Mouse (Mus musculus): ENCODE measurements around the gene Fbxl21. TPM values are rescaled to one million over a fixed set of nuclear protein-coding genes. Genes with fewer than 3 reads are reported as not detected.

Gene Fbxl21
- total RNA-seq (2021), result 1 to 10 TPM; 6.8 to 7.3 TPM
- long read RNA-seq, experiment 1, partial matches to known transcripts, result 0 of 2 reads
- long read RNA-seq, experiment 1, other reads (novel, unspliced or antisense), result 0 of 2 reads
- long read RNA-seq, experiment 2, partial matches to known transcripts, result 2 of 5 reads
- long read RNA-seq, experiment 2, other reads (novel, unspliced or antisense), result 2 of 5 reads

DNA sequence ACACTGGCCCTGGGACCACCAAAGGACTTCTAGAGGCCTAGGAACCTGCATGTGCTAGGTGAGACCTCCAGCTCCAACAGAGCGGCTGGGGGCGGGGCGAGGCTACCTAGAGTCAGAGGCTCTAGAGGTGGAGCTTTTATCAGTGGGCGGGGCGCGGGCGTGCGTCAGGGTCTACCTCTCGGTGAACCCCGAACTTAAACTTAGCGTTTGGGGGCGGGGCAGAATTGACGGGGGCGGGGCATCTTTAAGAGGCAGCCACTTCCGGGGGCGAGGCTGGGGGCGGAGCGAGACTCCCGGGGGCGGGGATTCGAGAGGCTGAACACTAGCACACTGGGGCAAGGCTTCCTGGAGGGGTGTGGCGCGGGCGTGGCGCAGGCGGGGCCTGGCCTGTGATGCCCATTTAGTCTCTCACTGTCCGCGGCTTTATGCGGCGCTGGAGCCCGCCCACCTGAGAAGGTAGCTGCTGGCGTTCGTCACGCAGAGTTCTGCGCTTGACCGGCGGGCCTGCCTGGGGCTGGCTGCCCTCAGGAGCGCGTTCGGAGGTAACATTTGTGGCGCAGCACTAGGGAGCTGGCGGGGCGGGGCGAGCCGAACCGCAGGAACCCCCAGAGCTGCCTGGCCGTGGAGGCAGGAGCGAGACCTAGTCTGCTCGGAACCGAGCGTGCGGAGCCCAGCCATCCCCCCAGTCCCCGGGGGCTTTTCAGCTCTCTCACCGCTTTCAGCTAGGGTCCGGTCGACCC lies at the start of gene Fbxl21:
Fbxl21 (plus strand) TSS at position 392 of the 740 bp plus-strand sequence.
- peak; percentile 88 to 90 for DNase-seq (ENCODE audit: extremely low spot score in 1 of 2, low spot score in 2 of 2)
- no peak for TF ChIP-seq CTCF (IDR thresholded peaks at IDR 0.05)
- Histone ChIP-seq H3K27ac (peak within 1 kb of the TSS; percentile 19; the same call in 1 of the 2 replicates), H3K4me3 (peak within 1 kb of the TSS; percentile 73)
- intact Hi-C loops (cut with DNase I), result no loop called here

DNA sequence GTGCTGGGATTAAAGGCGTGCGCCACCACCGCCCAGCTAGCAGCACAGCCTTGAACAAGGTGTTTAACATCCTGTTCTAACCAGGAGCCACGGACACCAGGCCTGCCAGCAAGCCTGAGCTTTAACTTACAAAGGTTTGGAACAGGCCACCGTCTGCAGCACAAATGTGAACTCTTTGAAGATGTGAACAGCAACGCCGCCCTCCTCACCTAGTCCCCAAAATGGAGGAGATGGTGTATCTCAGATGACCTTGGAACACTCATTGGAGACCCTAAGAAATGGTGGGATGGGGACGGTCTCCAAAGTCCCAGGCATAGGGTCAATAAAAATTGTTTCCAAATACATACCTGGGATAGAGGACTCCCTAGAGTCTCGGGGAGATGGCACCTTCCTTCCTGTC lies 49.6 kb upstream of the Fbxl21 start:
- TF ChIP-seq CTCF (IDR thresholded peaks at IDR 0.05), result no peak
- intact Hi-C loops (cut with DNase I), result no loop called here
- DNase-seq (ENCODE audit: extremely low spot score in 1 of 2, low spot score in 2 of 2), result no peak

DNA sequence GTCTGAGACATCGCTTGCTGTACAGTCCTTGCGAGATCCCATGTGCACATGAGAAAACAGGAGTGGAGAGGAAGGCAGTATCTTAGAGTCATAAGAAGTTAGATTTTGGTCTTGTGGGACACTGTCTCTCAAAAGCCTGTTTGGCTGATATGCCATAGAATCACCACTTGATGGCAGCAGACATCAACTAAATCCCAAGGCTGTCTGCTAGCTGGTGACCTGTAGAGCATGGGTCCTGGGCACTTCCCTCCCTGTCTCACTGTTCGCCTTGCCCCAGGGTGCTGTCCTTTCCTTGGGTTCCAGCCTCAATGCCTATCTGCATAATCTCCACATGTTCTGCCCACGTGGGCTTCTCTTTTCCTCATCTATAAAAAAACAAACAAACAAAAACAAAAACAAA lies 46.9 kb upstream of the Fbxl21 start:
- H3K27ac ChIP-seq, result no peak overlapping the region
- intact Hi-C loops (cut with DNase I), result loop anchor here (2.0 to 5.0 kb wide), 7 partner anchors 81 to 793 kb away; no protein-coding TSS in a partner anchor
- H3K4me3 ChIP-seq, result no peak overlapping the region
- TF ChIP-seq CTCF (IDR thresholded peaks at IDR 0.05), result peak; percentile 85
- peak in 1 of 2 experiments; percentile 40 for DNase-seq (ENCODE audit: extremely low spot score in 1 of 2, low spot score in 2 of 2)

More for the DNA sequence above, 49.6 kb upstream of the Fbxl21 start:
- no peak overlapping the region for H3K27ac ChIP-seq
- H3K4me3 ChIP-seq, result no peak overlapping the region

DNA sequence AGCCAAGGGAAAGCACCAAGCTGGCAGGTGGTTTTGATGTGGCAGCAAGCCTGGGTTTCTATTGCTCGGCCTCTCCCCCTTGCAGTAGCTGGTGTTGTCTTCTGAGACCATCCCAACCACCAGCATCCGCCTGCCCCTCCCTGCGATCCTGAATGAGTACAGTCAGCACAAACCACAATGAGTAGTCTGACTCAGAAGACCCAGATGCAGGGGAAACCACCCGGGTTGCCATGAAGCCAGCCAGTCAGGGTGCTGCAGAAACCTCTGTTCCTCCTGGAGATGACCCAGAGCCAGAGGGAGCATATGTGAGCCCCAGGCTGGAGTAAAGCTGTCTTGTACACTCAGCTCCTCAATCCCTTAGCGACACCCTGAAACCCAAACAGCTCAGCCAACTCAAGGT lies 45.5 kb upstream of the Fbxl21 start:
- TF ChIP-seq CTCF (IDR thresholded peaks at IDR 0.05), result no peak
- intact Hi-C loops (cut with DNase I), result loop anchor here (5.0 kb wide), 4 partner anchors 166 to 331 kb away; no protein-coding TSS in a partner anchor
- H3K27ac ChIP-seq, result no peak overlapping the region
- no peak overlapping the region for H3K4me3 ChIP-seq
- DNase-seq (ENCODE audit: extremely low spot score in 1 of 2, low spot score in 2 of 2), result no peak

DNA sequence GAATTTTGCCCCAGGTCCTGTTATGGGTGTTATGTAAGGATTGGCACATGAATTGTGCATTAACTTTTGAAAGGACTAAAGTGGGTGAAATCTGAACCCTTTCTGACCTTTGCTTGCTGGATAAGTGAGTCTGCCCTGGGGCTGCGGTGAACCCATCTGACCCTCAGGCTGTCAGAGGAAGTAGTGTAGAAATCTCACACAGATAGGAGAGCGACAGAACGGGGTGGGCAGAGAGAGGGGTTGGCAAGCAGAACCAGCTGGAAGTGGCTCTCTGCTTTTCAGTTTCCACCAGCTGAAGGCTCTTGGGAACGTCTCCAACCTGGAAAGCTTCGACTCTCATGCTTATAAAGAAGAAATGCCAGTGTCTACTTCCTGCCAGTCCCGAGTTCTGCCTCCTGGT lies 45.0 kb upstream of the Fbxl21 start:
- intact Hi-C loops (cut with DNase I), result loop anchor here (5.0 kb wide), 4 partner anchors 165 to 330 kb away; no protein-coding TSS in a partner anchor
- Histone ChIP-seq H3K27ac (no peak overlapping the region), H3K4me3 (no peak overlapping the region)
- TF ChIP-seq CTCF (IDR thresholded peaks at IDR 0.05), result no peak
- peak in 1 of 2 experiments; percentile 18 for DNase-seq (ENCODE audit: extremely low spot score in 1 of 2, low spot score in 2 of 2)

DNA sequence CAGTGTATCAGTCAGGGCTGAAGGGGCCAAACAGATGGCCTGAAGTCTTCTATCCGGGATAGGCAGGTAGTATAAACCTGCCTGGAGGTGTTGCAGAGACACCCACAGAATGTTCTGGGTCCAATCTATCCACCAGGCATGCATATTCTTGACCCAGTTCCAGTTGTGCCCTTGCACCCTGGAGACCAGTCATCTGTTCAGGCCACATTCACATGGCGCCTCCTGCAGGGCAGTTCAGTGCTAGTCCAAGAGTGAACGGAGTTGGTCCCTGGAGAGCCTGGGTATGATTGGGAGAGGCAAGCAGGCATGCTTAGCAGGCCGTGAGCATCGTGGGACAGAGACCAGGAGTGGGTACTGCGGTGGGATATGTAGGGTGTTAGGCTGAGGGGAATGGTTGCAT lies 44.2 kb upstream of the Fbxl21 start:
- no peak for TF ChIP-seq CTCF (IDR thresholded peaks at IDR 0.05)
- no peak for DNase-seq (ENCODE audit: extremely low spot score in 1 of 2, low spot score in 2 of 2)
- intact Hi-C loops (cut with DNase I), result loop anchor here (5.0 kb wide), 4 partner anchors 164 to 329 kb away; no protein-coding TSS in a partner anchor
- Histone ChIP-seq H3K27ac (no peak overlapping the region), H3K4me3 (no peak overlapping the region)

DNA sequence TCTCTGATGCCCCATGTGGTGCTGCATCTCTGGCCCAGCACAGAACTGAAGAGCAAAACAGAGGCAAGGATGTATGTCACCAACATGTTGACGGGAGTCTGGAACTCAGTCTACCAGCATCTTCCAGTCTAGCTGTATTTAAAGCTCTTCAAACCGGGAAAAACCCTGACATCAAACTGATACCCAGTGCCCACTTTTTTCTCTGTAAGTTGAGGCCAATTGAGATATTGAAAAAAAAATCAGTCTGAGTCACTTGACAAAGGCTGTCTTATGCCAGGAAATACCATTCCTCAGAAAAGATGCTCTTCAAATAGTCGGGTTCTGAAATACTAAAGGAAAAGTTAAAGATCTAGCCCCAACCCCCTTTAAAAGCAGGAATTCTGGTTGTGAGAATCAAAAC lies 40.1 kb upstream of the Fbxl21 start, which contains the start of gene Il9:
Il9 (minus strand) TSS at position 101 of the 400 bp plus-strand sequence.
- intact Hi-C loops (cut with DNase I), result no loop called here

DNA sequence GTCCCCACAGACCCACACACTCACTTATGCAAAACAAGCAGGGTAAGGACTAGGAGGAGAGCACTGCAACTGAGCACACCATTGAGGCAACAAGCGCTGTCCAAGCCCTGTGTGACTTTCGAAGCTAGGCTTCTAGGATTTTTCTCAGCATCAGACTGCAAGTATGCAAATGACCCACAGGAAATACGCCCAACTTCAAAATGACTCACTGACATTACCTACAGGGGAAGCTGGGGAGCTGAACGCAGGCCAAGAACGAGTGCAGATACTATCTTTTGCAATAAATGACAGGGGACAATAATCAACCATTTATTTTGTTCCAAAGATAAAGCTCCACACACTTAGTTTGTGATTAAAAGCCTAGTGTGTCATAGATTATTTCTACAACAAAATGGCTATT lies 34.3 kb upstream of the Fbxl21 start:
- no peak for DNase-seq (ENCODE audit: extremely low spot score in 1 of 2, low spot score in 2 of 2)
- TF ChIP-seq CTCF (IDR thresholded peaks at IDR 0.05), result no peak
- no peak overlapping the region for H3K27ac ChIP-seq
- intact Hi-C loops (cut with DNase I), result no loop called here
- no peak overlapping the region for H3K4me3 ChIP-seq

More for the DNA sequence above, 40.1 kb upstream of the Fbxl21 start, which contains the start of gene Il9:
- no peak for DNase-seq (ENCODE audit: extremely low spot score in 1 of 2, low spot score in 2 of 2)
- Histone ChIP-seq H3K4me3 (no peak within 1 kb of the TSS), H3K27ac (no peak within 1 kb of the TSS)
- no peak for TF ChIP-seq CTCF (IDR thresholded peaks at IDR 0.05)

DNA sequence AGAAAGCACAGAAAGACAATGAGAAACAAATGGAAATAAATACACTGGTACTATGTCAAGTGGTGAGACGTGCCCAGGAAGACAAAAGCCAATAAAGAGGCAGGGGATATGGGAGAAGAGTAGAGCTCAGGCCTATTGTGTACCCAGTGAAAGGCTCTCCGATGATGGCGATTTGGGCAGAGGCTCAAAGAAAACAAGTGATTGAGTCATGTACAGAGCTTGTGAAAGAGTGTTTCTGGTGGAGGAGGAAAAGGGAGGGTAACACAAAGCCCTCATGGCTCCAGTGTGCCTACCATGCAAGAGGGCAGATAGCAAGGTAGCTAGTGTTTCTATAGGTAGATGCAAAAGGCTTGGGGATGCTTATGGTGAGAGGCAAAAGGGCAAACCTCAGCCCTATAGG lies 27.8 kb upstream of the Fbxl21 start:
- DNase-seq (ENCODE audit: extremely low spot score in 1 of 2, low spot score in 2 of 2), result no peak
- intact Hi-C loops (cut with DNase I), result no loop called here
- Histone ChIP-seq H3K27ac (no peak overlapping the region), H3K4me3 (no peak overlapping the region)
- TF ChIP-seq CTCF (IDR thresholded peaks at IDR 0.05), result no peak

DNA sequence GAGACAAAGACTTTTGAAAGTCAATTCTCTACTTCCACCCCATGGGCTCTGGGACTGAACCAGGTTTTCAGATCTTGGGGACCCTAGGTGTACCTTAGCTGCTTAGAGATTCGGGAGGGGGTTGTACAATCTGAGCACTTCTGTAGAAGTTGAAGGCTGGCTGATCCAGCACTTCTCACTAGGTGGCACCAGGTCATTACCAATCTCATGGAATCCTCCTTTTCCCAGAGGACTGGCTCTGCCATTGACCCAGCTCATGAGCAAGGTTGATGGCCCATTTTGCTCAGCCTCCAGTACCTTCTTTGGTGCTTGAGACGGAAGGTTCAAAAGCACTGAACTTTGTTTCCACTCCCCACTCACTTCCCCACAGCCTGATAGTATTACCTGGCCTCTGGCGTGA lies 22.1 kb upstream of the Fbxl21 start:
- intact Hi-C loops (cut with DNase I), result no loop called here
- peak; percentile 35 for TF ChIP-seq CTCF (IDR thresholded peaks at IDR 0.05)

DNA sequence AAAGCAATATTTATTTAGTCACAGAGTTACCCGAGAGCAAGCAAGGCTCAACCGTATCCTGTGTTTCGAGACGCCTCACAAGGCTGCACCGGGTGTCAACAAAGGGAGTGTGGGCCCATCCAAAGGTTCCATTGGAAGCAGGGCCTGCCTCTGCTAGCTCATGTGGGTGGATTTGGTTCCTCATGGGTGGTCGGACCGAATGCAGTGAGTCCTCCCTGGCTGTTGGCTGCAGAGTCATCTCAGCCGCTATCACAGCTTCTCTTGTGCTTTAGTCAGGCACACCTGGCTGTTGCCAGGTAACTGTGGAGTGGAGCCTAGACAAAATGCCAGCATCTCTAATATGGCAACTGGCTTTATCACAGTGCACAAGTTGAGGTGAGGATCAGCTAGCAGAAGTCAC lies 21.6 kb upstream of the Fbxl21 start:
- intact Hi-C loops (cut with DNase I), result no loop called here
- Histone ChIP-seq H3K4me3 (no peak overlapping the region), H3K27ac (no peak overlapping the region)
- no peak for TF ChIP-seq CTCF (IDR thresholded peaks at IDR 0.05)
- DNase-seq (ENCODE audit: extremely low spot score in 1 of 2, low spot score in 2 of 2), result no peak

More for the DNA sequence above, 22.1 kb upstream of the Fbxl21 start:
- no peak for DNase-seq (ENCODE audit: extremely low spot score in 1 of 2, low spot score in 2 of 2)
- H3K27ac ChIP-seq, result no peak overlapping the region
- no peak overlapping the region for H3K4me3 ChIP-seq

DNA sequence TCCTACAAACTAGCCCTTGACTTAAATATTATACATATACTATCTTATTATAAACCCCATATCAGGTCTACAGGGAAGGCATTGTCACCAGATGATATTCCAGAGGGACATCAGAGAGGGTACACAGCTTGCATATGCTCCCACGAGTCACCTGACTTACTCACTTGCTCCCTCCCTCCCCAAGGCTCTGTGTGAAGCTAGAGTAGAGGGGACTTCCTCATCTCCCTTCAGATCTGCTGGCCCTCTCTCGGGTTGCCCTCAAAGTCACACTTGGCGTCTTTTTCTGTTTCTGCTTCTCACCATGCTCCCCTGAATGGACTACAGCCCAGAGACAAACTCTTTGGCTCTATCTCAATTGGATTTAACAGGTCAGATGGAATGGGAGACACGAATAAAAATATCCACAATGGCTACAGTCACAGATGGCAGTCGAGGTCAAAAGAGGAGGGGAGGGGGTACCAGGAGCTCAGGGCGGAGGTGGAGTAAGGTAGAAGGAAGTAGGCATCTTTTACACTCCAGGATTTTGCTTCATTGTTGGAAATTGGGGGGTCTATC lies 20.3 kb upstream of the Fbxl21 start:
- TF ChIP-seq CTCF (IDR thresholded peaks at IDR 0.05), result no peak
- H3K27ac ChIP-seq, result no peak overlapping the region
- H3K4me3 ChIP-seq, result no peak overlapping the region
- intact Hi-C loops (cut with DNase I), result no loop called here
- no peak for DNase-seq (ENCODE audit: extremely low spot score in 1 of 2, low spot score in 2 of 2)

All from left cerebral cortex, adult 2 months (tissue).